26 mouse cellular contexts compared by ENCODE assay signal in the genomic region with DNA sequence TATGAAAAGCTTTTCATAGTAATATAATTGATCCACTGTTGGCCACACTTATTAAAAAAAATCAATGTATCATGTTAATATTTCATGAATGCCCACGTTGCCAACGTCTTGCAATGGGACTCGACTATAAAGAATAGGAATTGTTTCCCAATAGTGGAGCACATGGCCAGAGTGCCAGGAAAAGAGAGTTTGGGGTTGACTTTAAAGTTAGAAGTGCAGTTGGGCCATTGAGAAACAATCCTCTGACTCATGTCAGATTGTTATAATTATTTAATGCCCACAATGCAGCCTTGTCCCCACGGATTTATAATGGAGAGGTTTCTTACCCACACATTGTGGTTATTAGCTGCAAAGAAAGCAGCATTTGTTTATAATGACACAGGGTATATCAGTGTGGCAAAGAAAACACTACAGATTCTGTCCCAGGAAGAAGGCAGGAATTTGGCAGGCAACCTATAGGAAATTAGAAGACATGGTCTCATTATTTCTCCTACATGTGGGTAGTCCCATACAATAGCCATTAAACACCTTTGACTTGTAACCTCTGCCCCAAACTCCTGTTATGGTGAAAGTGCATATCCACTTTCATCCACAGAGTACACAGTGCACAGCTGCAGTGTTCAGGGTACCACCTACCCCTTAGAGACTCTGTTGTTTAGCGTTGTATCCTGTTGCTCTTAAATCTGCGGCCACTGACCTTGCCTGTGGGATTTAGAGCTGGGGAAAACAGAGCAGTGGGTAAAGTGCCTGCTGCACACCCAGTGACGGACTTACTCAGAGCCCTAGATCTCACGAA.
DNase-seq lines count a peak whose midpoint lies in the region; ATAC-seq lines count a peak whose summit lies in the region.
"Had no signal": no experiment of that assay in that cellular context is flagged by ENCODE, and none has a peak within 500 bp of the region (broad histone marks: within the 10 kb centered on the region; RNA-seq: fewer than 3 reads in every experiment).

No protein-coding gene starts in this region.

- no peaks in the 10 kb centered on the region for H3K27me3 ChIP-seq in kidney, embryonic 14.5 days (ENCODE audit: control insufficient read depth, insufficient read depth, low read length)
- H3K27me3 ChIP-seq in embryonic facial prominence, embryonic 10.5 days (replicated peaks; ENCODE audit: low read depth, poor library complexity, severe bottlenecking), result no peaks in the 10 kb centered on the region
- no peaks in the 10 kb centered on the region for H3K27me3 ChIP-seq in midbrain, embryonic 11.5 days (ENCODE audit: control insufficient read depth, insufficient read depth, low read length)
- no peaks in the 10 kb centered on the region for H3K27me3 ChIP-seq in hindbrain, embryonic 14.5 days (ENCODE audit: control insufficient read depth, insufficient read depth, low read length)
- H3K27me3 ChIP-seq: intestine, embryonic 15.5 days; liver, embryonic 13.5 days; neural tube, embryonic 12.5 days had no signal

- peaks cover 24% of the 10 kb centered on the region; the same call in 1 of the 2 replicates for H3K4me1 ChIP-seq in kidney, embryonic 14.5 days (ENCODE audit: control insufficient read depth, insufficient read depth, low read length)
- H3K4me1 ChIP-seq in embryonic facial prominence, embryonic 10.5 days, result peaks cover 95% of the 10 kb centered on the region
- H3K4me1 ChIP-seq in midbrain, embryonic 11.5 days (ENCODE audit: control insufficient read depth, insufficient read depth, low read length), result peaks cover 16% of the 10 kb centered on the region
- peaks cover 24% of the 10 kb centered on the region; the same call in 1 of the 2 replicates for H3K4me1 ChIP-seq in hindbrain, embryonic 14.5 days (replicated peaks; ENCODE audit: control insufficient read depth, insufficient read depth, low read length)

- no peak overlapping the region for H3K4me3 ChIP-seq in kidney, embryonic 14.5 days (ENCODE audit: low read length)
- no peak overlapping the region for H3K4me3 ChIP-seq in embryonic facial prominence, embryonic 10.5 days
- H3K4me3 ChIP-seq in midbrain, embryonic 11.5 days (ENCODE audit: low read depth, low read length), result no peak overlapping the region
- H3K4me3 ChIP-seq in hindbrain, embryonic 14.5 days (replicated peaks; ENCODE audit: low read length), result no peak overlapping the region
- H3K4me3 ChIP-seq: intestine, embryonic 15.5 days; liver, embryonic 13.5 days; midbrain, embryonic 10.5 days; neural tube, embryonic 12.5 days had no signal

- no peak for DNase-seq in kidney, adult 11 months
- no peak for DNase-seq in embryonic facial prominence, embryonic 10.5 days (ENCODE audit: low spot score)
- DNase-seq in gonadal fat pad, adult 2 months (ENCODE audit: low read depth), result peak; percentile 31
- no peak for DNase-seq in heart, adult 11 months
- DNase-seq in midbrain, embryonic 11.5 days (ENCODE audit: low spot score, missing footprints), result no peak
- DNase-seq in hindbrain, embryonic 14.5 days (ENCODE audit: low spot score), result no peak
- DNase-seq: adrenal gland, postnatal 14 days; cerebellum, adult 11 months; cerebellum, adult 9-11 months; kidney, adult 8-10 months; kidney, postnatal 10 days; layer of hippocampus, adult 9-11 months; liver, embryonic 13.5 days; lung, adult 2 months; lung, postnatal 10 days; right cerebral cortex, adult 18-20 months; thymus, adult 2 months; thymus, postnatal 36 days had no signal

- no peaks in the 10 kb centered on the region for H3K36me3 ChIP-seq in kidney, embryonic 14.5 days (ENCODE audit: control insufficient read depth, insufficient read depth, low read length)
- no peaks in the 10 kb centered on the region for H3K36me3 ChIP-seq in embryonic facial prominence, embryonic 10.5 days (replicated peaks)
- H3K36me3 ChIP-seq in midbrain, embryonic 11.5 days (ENCODE audit: control insufficient read depth, insufficient read depth, low read length), result no peaks in the 10 kb centered on the region
- H3K36me3 ChIP-seq in hindbrain, embryonic 14.5 days (replicated peaks; ENCODE audit: control insufficient read depth, insufficient read depth), result no peaks in the 10 kb centered on the region
- H3K36me3 ChIP-seq: intestine, embryonic 15.5 days; liver, embryonic 13.5 days; midbrain, embryonic 10.5 days; neural tube, embryonic 12.5 days had no signal

- no peaks in the 10 kb centered on the region for H3K9me3 ChIP-seq in kidney, embryonic 14.5 days (ENCODE audit: control insufficient read depth, low read length)
- H3K9me3 ChIP-seq in embryonic facial prominence, embryonic 10.5 days, result no peaks in the 10 kb centered on the region
- H3K9me3 ChIP-seq in midbrain, embryonic 11.5 days (ENCODE audit: control insufficient read depth, low read length), result no peaks in the 10 kb centered on the region
- no peaks in the 10 kb centered on the region for H3K9me3 ChIP-seq in hindbrain, embryonic 14.5 days (ENCODE audit: control insufficient read depth, low read length)
- H3K9me3 ChIP-seq: intestine, embryonic 15.5 days; liver, embryonic 13.5 days; midbrain, embryonic 10.5 days; neural tube, embryonic 12.5 days had no signal

- 0 out of 2 replicates have a peak, but pooled peaks have one; percentile 33 for ATAC-seq in kidney, embryonic 14.5 days (ENCODE audit: low FRiP score, low TSS enrichment)
- no peak for ATAC-seq in midbrain, embryonic 11.5 days (ENCODE audit: low FRiP score)
- ATAC-seq in hindbrain, embryonic 14.5 days (ENCODE audit: low FRiP score), result no peak
- ATAC-seq: forebrain, embryonic 14.5 days; hindbrain, postnatal 0 days; intestine, embryonic 15.5 days; midbrain, embryonic 16.5 days had no signal

- no peak overlapping the region for H3K27ac ChIP-seq in kidney, embryonic 14.5 days (ENCODE audit: low read depth, low read length)
- 0 out of 2 replicates have a peak overlapping the region, but pooled peaks have one; percentile 37 for H3K27ac ChIP-seq in embryonic facial prominence, embryonic 10.5 days (replicated peaks)
- no peak overlapping the region for H3K27ac ChIP-seq in midbrain, embryonic 11.5 days (ENCODE audit: low read depth, low read length)
- no peak overlapping the region for H3K27ac ChIP-seq in hindbrain, embryonic 14.5 days
- H3K27ac ChIP-seq: hindbrain, postnatal 0 days; intestine, embryonic 15.5 days; liver, embryonic 13.5 days; midbrain, embryonic 10.5 days; neural tube, embryonic 12.5 days; stomach, postnatal 0 days had no signal

- 75% methylated on average over 8 of the region's 8 CpGs for WGBS in kidney, embryonic 14.5 days
- WGBS in embryonic facial prominence, embryonic 10.5 days, result 73% methylated on average over 8 of the region's 8 CpGs
- 86% methylated on average over 8 of the region's 8 CpGs for WGBS in midbrain, embryonic 11.5 days
- 72% methylated on average over 8 of the region's 8 CpGs for WGBS in hindbrain, embryonic 14.5 days

- H3K9ac ChIP-seq in kidney, embryonic 14.5 days (ENCODE audit: low read depth, low read length), result no peak overlapping the region
- no peak overlapping the region for H3K9ac ChIP-seq in midbrain, embryonic 11.5 days (ENCODE audit: low read length)
- H3K9ac ChIP-seq in hindbrain, embryonic 14.5 days, result no peak overlapping the region
- H3K9ac ChIP-seq: intestine, embryonic 15.5 days; liver, embryonic 13.5 days; neural tube, embryonic 12.5 days had no signal

- H3K4me2 ChIP-seq in kidney, embryonic 14.5 days (replicated peaks; ENCODE audit: low read depth, low read length), result no peak overlapping the region
- no peak overlapping the region for H3K4me2 ChIP-seq in midbrain, embryonic 11.5 days
- no peak overlapping the region for H3K4me2 ChIP-seq in hindbrain, embryonic 14.5 days (replicated peaks)
- H3K4me2 ChIP-seq: intestine, embryonic 15.5 days; liver, embryonic 13.5 days; neural tube, embryonic 12.5 days had no signal
